Mouse (Mus musculus) midbrain, embryonic 15.5 days (tissue): Measurements from ENCODE around the gene Lpar1. TPM values are rescaled to one million over a fixed set of nuclear protein-coding genes. Genes with fewer than 3 reads are reported as not detected.

Source experiments
- ATAC-seq: fragments of 200-750 bp; cut with Nextera tagmentation; replicated peaks from 2 replicates; pipeline ENCODE4 v1.8.0; 2017; ENCODE audit warnings: moderate TSS enrichment
- H3K27ac ChIP-seq: fragments of 300-500 bp; sonication (generic); 2 replicates; pipeline ENCODE4 v1.5.1; 2015; ENCODE audit warnings: mild to moderate bottlenecking, inconsistent platforms
- H3K27me3 ChIP-seq: fragments of 300-500 bp; sonication (generic); replicated peaks from 2 replicates; pipeline ENCODE4 v1.6.1; 2015; ENCODE audit warnings: inconsistent platforms
- H3K36me3 ChIP-seq: fragments of 300-500 bp; sonication (generic); replicated peaks from 2 replicates; pipeline ENCODE4 v1.6.1; 2015; ENCODE audit warnings: inconsistent platforms
- H3K4me1 ChIP-seq: fragments of 300-500 bp; sonication (generic); 2 replicates; pipeline ENCODE4 v1.6.1; 2015; ENCODE audit warnings: inconsistent platforms
- H3K4me2 ChIP-seq: fragments of 300-500 bp; sonication (generic); 2 replicates; pipeline ENCODE4 v1.6.1; 2015; ENCODE audit warnings: inconsistent platforms, mild to moderate bottlenecking, moderate library complexity
- H3K4me3 ChIP-seq: fragments of 300-500 bp; sonication (generic); 2 replicates; pipeline ENCODE4 v1.5.1; 2015; ENCODE audit warnings: mild to moderate bottlenecking, inconsistent platforms
- H3K9ac ChIP-seq: fragments of 300-500 bp; sonication (generic); 2 replicates; pipeline ENCODE4 v1.6.1; 2015; ENCODE audit warnings: mild to moderate bottlenecking, inconsistent platforms
- H3K9me3 ChIP-seq: fragments of 300-500 bp; sonication (generic); 2 replicates; pipeline ENCODE4 v1.6.1; 2016; ENCODE audit warnings: inconsistent platforms
- WGBS: fragments of 180-500 bp; shearing (Covaris S2); methylation state at CpG from one replicate; pipeline ENCODE4 v1.1.7; 2015; ENCODE audit warnings: mixed read lengths; 5-methylcytosine and 5-hydroxymethylcytosine counted together
- polyA plus RNA-seq: library from polyadenylated mRNA; unstranded; fragments of >200 nt; fragmentation: Nextera tagmentation; extraction: Ambion mirVana; gene quantifications from 2 replicates; pipeline ENCODE4 v1.2.1, GENCODE M21; 2015

Gene Lpar1
- polyA plus RNA-seq, result 27.6 and 28.7 TPM in 2 replicates

GRCm38 (mm10) chr4:58553631-58554358 is at the start of gene Lpar1:
Gene Lpar1 (minus strand): TSS chr4:58553898.
- Histone ChIP-seq H3K9ac (peak within 1 kb of the TSS; percentile 58), H3K4me2 (peak within 1 kb of the TSS; percentile 81), H3K4me3 (peak within 1 kb of the TSS; percentile 68), H3K27me3 (no peaks in the 10 kb centered on the region), H3K27ac (no peak within 1 kb of the TSS), H3K36me3 (no peaks in the 10 kb centered on the region), H3K9me3 (no peaks in the 10 kb centered on the region), H3K4me1 (peaks cover 5% of the 10 kb centered on the region)
- peak; percentile 82 for ATAC-seq
- WGBS, result 4% methylated on average over 19 of the region's 19 CpGs

GRCm38 (mm10) chr4:58585942-58586341 is 32.2 kb upstream of the Lpar1 start:
- Histone ChIP-seq H3K27me3 (no peaks in the 10 kb centered on the region), H3K4me2 (no peak overlapping the region), H3K9ac (no peak overlapping the region), H3K9me3 (no peaks in the 10 kb centered on the region), H3K4me1 (no peaks in the 10 kb centered on the region), H3K4me3 (no peak overlapping the region), H3K36me3 (no peaks in the 10 kb centered on the region), H3K27ac (no peak overlapping the region)
- no peak for ATAC-seq
- 41% methylated on average over 2 of the region's 2 CpGs for WGBS

GRCm38 (mm10) chr4:58581191-58581590 is 27.5 kb upstream of the Lpar1 start:
- Histone ChIP-seq H3K27me3 (no peaks in the 10 kb centered on the region), H3K36me3 (no peaks in the 10 kb centered on the region), H3K4me1 (no peaks in the 10 kb centered on the region), H3K4me2 (no peak overlapping the region), H3K4me3 (no peak overlapping the region), H3K9me3 (no peaks in the 10 kb centered on the region), H3K9ac (no peak overlapping the region), H3K27ac (no peak overlapping the region)
- no peak for ATAC-seq
- 87% methylated on average over 7 of the region's 7 CpGs for WGBS

- no peak overlapping the region for H3K27ac ChIP-seq
- H3K9me3 ChIP-seq, result no peaks in the 10 kb centered on the region
- H3K4me1 ChIP-seq, result no peaks in the 10 kb centered on the region
- H3K27me3 ChIP-seq, result no peaks in the 10 kb centered on the region
- ATAC-seq, result no peak
- no peak overlapping the region for H3K4me2 ChIP-seq
- no peak overlapping the region for H3K9ac ChIP-seq
- no peaks in the 10 kb centered on the region for H3K36me3 ChIP-seq
- WGBS, result 91% methylated on average over 5 of the region's 5 CpGs
- H3K4me3 ChIP-seq, result no peak overlapping the region
Observed at GRCm38 (mm10) chr4:58580516-58580915, 26.8 kb upstream of the Lpar1 start.

- 85% methylated on average over 10 of the region's 10 CpGs for WGBS
- H3K4me1 ChIP-seq, result no peaks in the 10 kb centered on the region
Observed at GRCm38 (mm10) chr4:58580098-58580497, 26.4 kb upstream of the Lpar1 start.

GRCm38 (mm10) chr4:58578488-58578887 is 24.8 kb upstream of the Lpar1 start:
- H3K27me3 ChIP-seq, result no peaks in the 10 kb centered on the region
- H3K9ac ChIP-seq, result no peak overlapping the region
- no peaks in the 10 kb centered on the region for H3K4me1 ChIP-seq
- H3K36me3 ChIP-seq, result no peaks in the 10 kb centered on the region
- ATAC-seq, result no peak
- 38% methylated on average over 2 of the region's 2 CpGs for WGBS
- H3K27ac ChIP-seq, result no peak overlapping the region
- no peak overlapping the region for H3K4me2 ChIP-seq
- no peak overlapping the region for H3K4me3 ChIP-seq
- H3K9me3 ChIP-seq, result no peaks in the 10 kb centered on the region

More at GRCm38 (mm10) chr4:58580098-58580497, 26.4 kb upstream of the Lpar1 start:
- no peak for ATAC-seq
- Histone ChIP-seq H3K36me3 (no peaks in the 10 kb centered on the region), H3K27me3 (no peaks in the 10 kb centered on the region), H3K4me3 (no peak overlapping the region), H3K9me3 (no peaks in the 10 kb centered on the region), H3K27ac (no peak overlapping the region), H3K4me2 (no peak overlapping the region), H3K9ac (no peak overlapping the region)

- no peak for ATAC-seq
- Histone ChIP-seq H3K27me3 (no peaks in the 10 kb centered on the region), H3K9ac (no peak overlapping the region), H3K27ac (no peak overlapping the region), H3K4me3 (no peak overlapping the region), H3K4me2 (no peak overlapping the region), H3K4me1 (no peaks in the 10 kb centered on the region), H3K9me3 (no peaks in the 10 kb centered on the region), H3K36me3 (no peaks in the 10 kb centered on the region)
- WGBS, result 50% methylated on average over 5 of the region's 5 CpGs
Observed at GRCm38 (mm10) chr4:58577382-58578048, 23.8 kb upstream of the Lpar1 start.

GRCm38 (mm10) chr4:58575831-58576230 is 22.1 kb upstream of the Lpar1 start:
- Histone ChIP-seq H3K9me3 (no peaks in the 10 kb centered on the region), H3K27ac (no peak overlapping the region), H3K4me2 (no peak overlapping the region), H3K9ac (no peak overlapping the region), H3K27me3 (no peaks in the 10 kb centered on the region), H3K4me1 (no peaks in the 10 kb centered on the region), H3K36me3 (no peaks in the 10 kb centered on the region), H3K4me3 (no peak overlapping the region)
- 90% methylated on average over 6 of the region's 6 CpGs for WGBS
- ATAC-seq, result no peak

- no peak for ATAC-seq
- no peak overlapping the region for H3K27ac ChIP-seq
- H3K9me3 ChIP-seq, result no peaks in the 10 kb centered on the region
- no peaks in the 10 kb centered on the region for H3K36me3 ChIP-seq
- WGBS, result 66% methylated on average over 6 of the region's 6 CpGs
- no peaks in the 10 kb centered on the region for H3K27me3 ChIP-seq
- no peaks in the 10 kb centered on the region for H3K4me1 ChIP-seq
- H3K4me2 ChIP-seq, result no peak overlapping the region
- no peak overlapping the region for H3K4me3 ChIP-seq
- H3K9ac ChIP-seq, result no peak overlapping the region
Observed at GRCm38 (mm10) chr4:58574024-58574423, 20.3 kb upstream of the Lpar1 start.

- no peaks in the 10 kb centered on the region for H3K36me3 ChIP-seq
- H3K27me3 ChIP-seq, result no peaks in the 10 kb centered on the region
- WGBS, result 63% methylated on average over 2 of the region's 2 CpGs
- H3K4me1 ChIP-seq, result no peaks in the 10 kb centered on the region
- no peaks in the 10 kb centered on the region for H3K9me3 ChIP-seq
- H3K9ac ChIP-seq, result no peak overlapping the region
- no peak overlapping the region for H3K4me2 ChIP-seq
- no peak for ATAC-seq
- no peak overlapping the region for H3K27ac ChIP-seq
- H3K4me3 ChIP-seq, result no peak overlapping the region
Observed at GRCm38 (mm10) chr4:58572446-58572845, 18.7 kb upstream of the Lpar1 start.

GRCm38 (mm10) chr4:58571661-58572060 is 18.0 kb upstream of the Lpar1 start:
- Histone ChIP-seq H3K4me1 (no peaks in the 10 kb centered on the region), H3K27ac (no peak overlapping the region), H3K27me3 (no peaks in the 10 kb centered on the region), H3K9ac (no peak overlapping the region), H3K36me3 (no peaks in the 10 kb centered on the region), H3K9me3 (no peaks in the 10 kb centered on the region), H3K4me3 (no peak overlapping the region), H3K4me2 (no peak overlapping the region)
- 14% methylated on average over 3 of the region's 3 CpGs for WGBS
- ATAC-seq, result no peak

- 3% methylated on average over 1 of the region's 1 CpGs for WGBS
- H3K4me2 ChIP-seq, result no peak overlapping the region
- H3K9me3 ChIP-seq, result no peaks in the 10 kb centered on the region
- H3K4me1 ChIP-seq, result no peaks in the 10 kb centered on the region
- H3K9ac ChIP-seq, result no peak overlapping the region
- H3K27me3 ChIP-seq, result no peaks in the 10 kb centered on the region
- no peak overlapping the region for H3K27ac ChIP-seq
- H3K4me3 ChIP-seq, result no peak overlapping the region
- no peak for ATAC-seq
- H3K36me3 ChIP-seq, result no peaks in the 10 kb centered on the region
Observed at GRCm38 (mm10) chr4:58571232-58571631, 17.5 kb upstream of the Lpar1 start.

- H3K9ac ChIP-seq, result no peak overlapping the region
- no peak overlapping the region for H3K27ac ChIP-seq
- WGBS, result 91% methylated on average over 8 of the region's 8 CpGs
- H3K4me2 ChIP-seq, result no peak overlapping the region
- H3K27me3 ChIP-seq, result no peaks in the 10 kb centered on the region
- H3K4me1 ChIP-seq, result no peaks in the 10 kb centered on the region
- H3K36me3 ChIP-seq, result no peaks in the 10 kb centered on the region
- H3K9me3 ChIP-seq, result no peaks in the 10 kb centered on the region
- ATAC-seq, result no peak
- no peak overlapping the region for H3K4me3 ChIP-seq
Observed at GRCm38 (mm10) chr4:58568486-58568885, 14.8 kb upstream of the Lpar1 start.
